Mouse (Mus musculus) mammary gland, adult 2 months (tissue): ENCODE results near the gene Themis3. TPM values are rescaled to one million over a fixed set of nuclear protein-coding genes. Genes with fewer than 3 reads are reported as not detected.

Experiments used
- polyA plus RNA-seq: library from polyadenylated mRNA; depleted of rRNA; stranded (reverse); fragments of >200 nt; gene quantifications from 2 replicates; pipeline ENCODE4 v1.2.3, GENCODE M21; 2012; ENCODE audit warnings: low replicate concordance; rRNA removed

The Themis3 gene
- polyA plus RNA-seq, result 0.06 TPM in 1 of 2 replicates, not detected in the other

GRCm38 (mm10) chr17:66594435-66594834, at the start of gene Themis3:
Gene Themis3, minus strand, starts transcription at chr17:66594621.

GRCm38 (mm10) chr17:66519554-66520553, 74.6 kb downstream of the Themis3 start, which contains the start of gene Rab12:
Gene Rab12, minus strand, starts transcription at chr17:66519729.

Other genes starting within 250 kb of the Themis3 start
- gene Mtcl1, start 144.9 kb downstream of the Themis3 start, polyA plus RNA-seq, result 1.7 and 2.6 TPM in 2 replicates
- gene Rab12, start 74.9 kb downstream of the Themis3 start, polyA plus RNA-seq, result 26.4 and 33.6 TPM in 2 replicates